Comparison of ENCODE assay signal across 11 mouse cellular contexts in the genomic region with DNA sequence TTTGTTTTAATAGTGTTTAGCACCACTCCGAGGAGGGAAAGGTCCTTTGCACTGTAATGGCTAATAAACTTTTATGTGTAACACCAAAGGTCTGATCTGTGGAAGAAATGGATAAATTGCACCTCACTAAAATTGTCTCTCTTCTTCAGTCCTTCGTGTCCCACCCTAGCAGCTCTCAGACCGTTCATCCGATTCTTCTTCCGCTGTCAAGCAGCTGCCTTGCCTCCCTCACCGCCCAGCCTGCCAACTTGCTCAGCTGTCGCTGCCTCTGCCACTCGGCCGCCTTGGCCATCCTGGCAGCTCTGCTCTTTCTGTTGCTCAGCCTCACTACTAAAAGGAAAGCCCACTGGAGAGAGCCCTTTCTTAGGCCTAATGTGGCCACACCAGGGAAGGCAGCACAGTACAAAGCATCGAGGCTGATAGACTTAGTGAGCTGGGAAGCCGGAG. TPM values are rescaled to one million over a fixed set of nuclear protein-coding genes. Genes with fewer than 3 reads are reported as not detected.
A peak's percentile ranks its signal among the peaks of the same experiment; 100 is the strongest.
DNase-seq lines count a peak whose midpoint lies in the region; ATAC-seq lines count a peak whose summit lies in the region.
"Had no signal": no experiment of that assay in that cellular context is flagged by ENCODE, and none has a peak within 500 bp of the region (broad histone marks: within the 10 kb centered on the region; RNA-seq: fewer than 3 reads in every experiment).

No protein-coding gene starts in this region.

- WGBS in heart, embryonic 13.5 days, result 65% methylated on average over 11 of the region's 11 CpGs
- 30% methylated on average over 11 of the region's 11 CpGs for WGBS in limb, embryonic 11.5 days

- H3K4me2 ChIP-seq in heart, embryonic 13.5 days, result no peak overlapping the region
- no peak overlapping the region for H3K4me2 ChIP-seq in limb, embryonic 11.5 days (ENCODE audit: low read depth, severe bottlenecking)

- H3K9ac ChIP-seq in heart, embryonic 13.5 days, result peak overlapping the region; percentile 63; the same call in 1 of the 2 replicates
- H3K9ac ChIP-seq in limb, embryonic 11.5 days (ENCODE audit: low read length), result peak overlapping the region; percentile 31; the same call in 1 of the 2 replicates

- no peaks in the 10 kb centered on the region; the same call in 1 of the 2 replicates for H3K36me3 ChIP-seq in heart, embryonic 13.5 days
- H3K36me3 ChIP-seq in limb, embryonic 11.5 days (ENCODE audit: control insufficient read depth, insufficient read depth, low read length), result no peaks in the 10 kb centered on the region

- DNase-seq in heart, postnatal 25 days (ENCODE audit: low spot score), result no peak
- peak; percentile 25 for DNase-seq in right cerebral cortex, postnatal 14 days
- no peak for DNase-seq in right cerebral cortex, adult 18-20 months
- DNase-seq in limb, embryonic 11.5 days (ENCODE audit: low spot score), result no peak
- DNase-seq in B cell, adult 2 months, result no peak
- DNase-seq: cerebellum, adult 2 months; kidney, adult 2 months had no signal

- no peak for ATAC-seq in heart, embryonic 13.5 days (ENCODE audit: extremely low read depth, insufficient number of reproducible peaks, low FRiP score, low TSS enrichment)
- ATAC-seq in limb, embryonic 11.5 days (ENCODE audit: insufficient number of reproducible peaks, low FRiP score, low TSS enrichment, low read depth), result no peak; the same call in 1 of the 2 replicates
- ATAC-seq in CD4-positive, CD25-positive, alpha-beta regulatory T cell, adult 4 months, result no peak
- ATAC-seq in erythroblast, adult 5-6 weeks (replicated peaks; ENCODE audit: low FRiP score, poor library complexity, severe bottlenecking), result no peak

- no peaks in the 10 kb centered on the region for H3K27me3 ChIP-seq in heart, embryonic 13.5 days (replicated peaks)
- no peaks in the 10 kb centered on the region for H3K27me3 ChIP-seq in limb, embryonic 11.5 days (ENCODE audit: control insufficient read depth, insufficient read depth, low read length)
- H3K27me3 ChIP-seq: CH12.LX had no signal

- H3K27ac ChIP-seq in heart, embryonic 13.5 days (replicated peaks), result peak overlapping the region; percentile 78
- H3K27ac ChIP-seq in limb, embryonic 11.5 days (replicated peaks; ENCODE audit: low read depth, low read length), result peak overlapping the region; percentile 86

- no peak overlapping the region for H3K4me3 ChIP-seq in heart, embryonic 13.5 days
- no peak overlapping the region for H3K4me3 ChIP-seq in limb, embryonic 11.5 days (ENCODE audit: low read depth, low read length)

- peaks cover 35% of the 10 kb centered on the region for H3K4me1 ChIP-seq in heart, embryonic 13.5 days
- H3K4me1 ChIP-seq in limb, embryonic 11.5 days (ENCODE audit: control insufficient read depth, insufficient read depth, low read length), result peaks cover 17% of the 10 kb centered on the region

- intact Hi-C loops in heart, postnatal 25 days (cut with DNase I), result no loop called here

- 0 out of 2 replicates have a peak, but pooled peaks cover 4% of the 10 kb centered on the region for H3K9me3 ChIP-seq in heart, embryonic 13.5 days
- 0 out of 2 replicates have a peak, but pooled peaks cover 3% of the 10 kb centered on the region for H3K9me3 ChIP-seq in limb, embryonic 11.5 days (ENCODE audit: control insufficient read depth, low read length)

RNA-seq across cellular contexts. Expression of gene Ddc, which starts 42.2 kb away (rescaled TPM):
- 64.6 and 78.2 TPM in 2 replicates for polyA plus RNA-seq in heart, embryonic 13.5 days (2015; fragmentation: Nextera tagmentation; extraction: Ambion mirVana)
- total RNA-seq in heart, postnatal 25 days (2021), result 1 to 10 TPM; 2.5 TPM
- 9.2 and 10.2 TPM in 2 replicates for polyA plus RNA-seq in limb, embryonic 11.5 days (2014; fragmentation: Nextera tagmentation; extraction: Ambion mirVana)
- polyA plus RNA-seq in CD4-positive, CD25-positive, alpha-beta regulatory T cell, adult 4 months (2017; shearing (Covaris generic)), result 1 to 10 TPM; 5.1 to 5.2 TPM
- total RNA-seq in erythroblast, adult 5-6 weeks (2015; ENCODE audit: low replicate concordance), result not detected in 2 replicates
- not detected in 2 replicates for total RNA-seq in erythroblast, adult 5-6 weeks (2017; ENCODE audit: low replicate concordance)

RNA-seq across cellular contexts. Expression of gene Fignl1, which starts 46.9 kb away (rescaled TPM):
- 52.9 and 58.7 TPM in 2 replicates for polyA plus RNA-seq in heart, embryonic 13.5 days (2015; fragmentation: Nextera tagmentation; extraction: Ambion mirVana)
- total RNA-seq in heart, postnatal 25 days (2021), result under 1 TPM; 0.59 to 0.60 TPM
- 96.7 and 102 TPM in 2 replicates for polyA plus RNA-seq in limb, embryonic 11.5 days (2014; fragmentation: Nextera tagmentation; extraction: Ambion mirVana)
- 10 to 100 TPM in 1 of 2 experiments, 1 to 10 TPM in 1; 8.3 to 13.4 TPM for polyA plus RNA-seq in CD4-positive, CD25-positive, alpha-beta regulatory T cell, adult 4 months (2017; shearing (Covaris generic))
- 35.9 and 36.6 TPM in 2 replicates for total RNA-seq in erythroblast, adult 5-6 weeks (2015; ENCODE audit: low replicate concordance)
- total RNA-seq in erythroblast, adult 5-6 weeks (2017; ENCODE audit: low replicate concordance), result 34.0 and 40.8 TPM in 2 replicates
